Mouse (Mus musculus) cerebellum, adult 18-20 months (tissue): ENCODE data around the gene Myom3.
A peak's percentile ranks its signal among the peaks of the same experiment; 100 is the strongest.
"Not testable (repeated sequence)": the region's sequence is repeated elsewhere in the genome, so short reads cannot be mapped to it uniquely, and the experiment has no call there.

Experiments
- DNase-seq, 2 experiments: peaks; one replicate each; pipeline ENCODE4 v3.0.0; 2021

Myom3 gene

DNA sequence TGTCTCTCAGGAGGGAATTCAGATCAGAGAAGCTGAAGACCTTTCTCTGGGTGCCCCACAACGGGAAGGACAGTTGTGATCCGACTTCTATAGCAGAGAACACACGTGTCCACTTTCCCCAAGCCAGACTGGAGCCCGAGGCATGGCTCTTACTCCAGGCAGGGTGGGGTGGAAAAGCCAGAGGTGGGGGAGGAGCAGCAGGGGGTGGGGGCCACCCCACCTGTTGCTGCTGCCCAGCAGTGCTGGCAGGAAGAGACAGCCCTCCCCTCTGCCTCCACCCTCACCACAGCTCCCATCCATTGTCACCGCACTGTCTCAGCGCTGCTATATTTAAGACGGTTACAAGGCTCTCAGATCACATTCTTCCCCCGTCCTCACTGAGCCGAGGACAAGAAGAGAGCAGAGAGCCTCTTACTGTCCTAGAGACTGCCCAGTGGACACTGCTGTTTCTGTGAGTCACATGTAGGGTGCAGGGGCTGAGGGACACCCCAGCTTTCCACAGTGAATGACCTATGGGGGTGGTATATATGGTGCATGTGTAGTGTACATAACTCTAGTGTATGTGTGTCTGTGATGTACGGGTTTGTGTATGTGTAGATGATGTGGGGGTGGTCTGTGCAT lies at the start of gene Myom3:
Gene Myom3, plus strand, starts transcription at position 360 of the 621 bp plus-strand sequence.
- no peak for DNase-seq

DNA sequence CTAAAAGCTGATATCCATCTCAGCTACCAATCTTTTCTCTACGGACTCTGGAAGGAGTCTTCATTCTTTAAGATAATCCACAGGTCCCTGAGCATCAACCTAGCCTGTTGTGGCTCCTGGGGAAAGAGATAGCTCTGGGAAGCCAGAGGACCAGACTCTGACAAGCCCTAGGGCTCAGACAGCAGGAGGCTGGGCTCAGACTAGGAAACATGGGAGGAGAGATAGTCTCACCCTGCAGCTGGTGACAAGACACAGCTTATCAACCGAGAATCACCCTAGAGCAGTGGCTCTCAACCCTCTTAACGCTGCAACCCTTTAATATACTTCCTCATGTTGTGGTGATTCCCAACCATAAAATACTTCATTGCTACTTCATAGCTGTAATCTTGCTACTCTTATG lies 49.1 kb upstream of the Myom3 start:
- no peak for DNase-seq

DNA sequence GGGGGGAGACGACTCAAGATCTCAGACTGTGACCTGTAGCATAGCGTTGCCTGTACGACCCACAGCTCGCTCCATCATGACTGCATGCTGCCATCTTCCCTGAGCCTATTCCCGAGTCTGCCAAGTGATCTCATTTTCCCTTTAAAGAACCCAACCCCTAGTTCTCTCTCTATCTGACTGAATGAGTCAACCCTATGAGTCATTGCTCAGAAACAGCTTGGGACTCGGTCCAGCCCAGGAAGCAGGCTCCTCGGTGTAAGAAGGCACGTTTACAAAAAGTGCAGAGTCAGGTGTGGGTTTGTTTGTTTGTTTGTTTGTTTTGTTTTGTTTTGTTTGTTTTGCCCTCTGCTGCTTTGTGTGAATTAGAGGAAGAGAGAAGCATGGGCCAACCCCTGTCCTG lies 44.7 kb upstream of the Myom3 start:
- peak in 1 of 2 experiments; percentile 7 for DNase-seq

- not testable (repeated sequence) for DNase-seq
Measured at GRCm38 (mm10) chr4:135716438-135716837, 43.1 kb upstream of the Myom3 start.

DNA sequence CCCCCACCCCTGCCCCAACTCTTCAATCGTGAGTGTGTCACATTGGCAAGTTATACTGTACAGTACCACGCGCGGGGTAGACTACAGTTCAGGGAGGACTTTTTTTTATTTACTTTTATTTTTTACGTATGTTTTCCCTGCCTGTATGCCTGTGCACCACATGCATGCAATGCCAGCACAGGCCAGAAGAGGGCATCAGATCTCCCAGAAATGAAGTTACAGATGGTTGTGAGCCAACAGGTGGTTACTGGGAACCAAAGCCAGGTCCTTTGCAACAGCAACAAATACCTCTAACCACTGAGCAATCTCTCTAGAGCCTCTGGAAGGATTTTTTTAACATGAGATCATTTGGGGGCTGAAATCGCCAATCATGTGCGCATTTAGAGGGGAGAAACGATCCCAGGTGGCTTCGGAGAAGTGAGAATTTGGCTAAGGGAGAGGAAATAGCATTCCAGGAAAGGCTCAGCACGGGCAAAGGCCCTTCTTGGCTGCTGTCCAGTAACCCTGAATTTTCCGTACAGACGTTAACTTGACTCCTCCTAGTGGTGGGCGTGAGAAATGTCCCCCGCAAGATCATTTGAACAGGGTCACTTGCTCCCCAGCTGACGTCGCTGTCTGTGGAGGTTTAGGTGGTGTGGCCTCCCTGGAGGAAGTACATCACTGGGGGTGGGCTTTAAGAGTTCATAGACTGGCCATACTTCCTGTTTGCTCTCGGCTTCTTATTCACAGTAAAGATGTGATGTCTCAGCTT lies 36.8 kb upstream of the Myom3 start:
- no peak for DNase-seq

- peak in 1 of 2 experiments; percentile 14 for DNase-seq
Measured at GRCm38 (mm10) chr4:135726416-135726815, 33.1 kb upstream of the Myom3 start.

GRCm38 (mm10) chr4:135727817-135728216 lies 31.7 kb upstream of the Myom3 start, which contains the start of gene Il22ra1:
Il22ra1 (plus strand) TSS chr4:135728172.
- DNase-seq: no peak

DNA sequence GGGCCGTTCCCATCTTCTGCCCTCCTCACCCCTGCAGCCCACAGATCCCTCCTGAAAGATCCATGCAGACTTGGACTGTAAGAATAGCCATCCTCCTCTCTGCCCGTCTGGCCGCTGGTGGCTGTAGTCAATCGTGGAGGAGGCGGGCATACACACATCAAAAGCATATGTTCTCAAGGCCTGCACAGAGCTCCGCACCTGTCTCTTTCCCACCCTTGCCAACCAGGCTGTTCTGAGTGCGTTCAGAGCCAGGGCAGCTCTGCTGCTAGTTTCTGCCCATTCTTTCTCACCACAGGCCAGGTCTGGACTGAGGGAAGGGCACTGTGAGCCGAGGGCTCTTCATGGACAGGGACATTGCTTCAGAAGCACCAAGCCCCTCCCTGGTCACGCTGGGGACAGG lies 29.3 kb upstream of the Myom3 start:
- DNase-seq: peak; percentile 43 to 45

GRCm38 (mm10) chr4:135730951-135731350 lies 28.6 kb upstream of the Myom3 start:
- DNase-seq: no peak

DNA sequence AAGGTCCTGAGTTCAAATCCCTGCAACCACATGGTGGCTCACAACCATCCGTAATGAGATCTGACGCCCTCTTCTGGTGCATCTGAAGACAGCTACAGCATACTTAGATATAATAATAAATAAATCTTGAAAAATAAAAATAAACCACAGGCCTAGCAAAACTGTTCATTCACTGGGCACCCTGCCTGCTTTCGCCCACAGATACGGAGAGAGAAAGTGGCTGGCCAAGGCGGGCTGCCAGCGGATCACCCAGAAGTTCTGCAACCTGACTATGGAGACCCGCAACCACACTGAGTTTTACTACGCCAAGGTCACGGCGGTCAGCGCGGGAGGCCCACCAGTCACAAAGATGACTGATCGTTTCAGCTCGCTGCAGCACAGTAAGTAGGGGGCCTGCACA lies 25.6 kb upstream of the Myom3 start:
- DNase-seq: no peak

GRCm38 (mm10) chr4:135736903-135737302 lies 22.6 kb upstream of the Myom3 start:
- DNase-seq: no peak

DNA sequence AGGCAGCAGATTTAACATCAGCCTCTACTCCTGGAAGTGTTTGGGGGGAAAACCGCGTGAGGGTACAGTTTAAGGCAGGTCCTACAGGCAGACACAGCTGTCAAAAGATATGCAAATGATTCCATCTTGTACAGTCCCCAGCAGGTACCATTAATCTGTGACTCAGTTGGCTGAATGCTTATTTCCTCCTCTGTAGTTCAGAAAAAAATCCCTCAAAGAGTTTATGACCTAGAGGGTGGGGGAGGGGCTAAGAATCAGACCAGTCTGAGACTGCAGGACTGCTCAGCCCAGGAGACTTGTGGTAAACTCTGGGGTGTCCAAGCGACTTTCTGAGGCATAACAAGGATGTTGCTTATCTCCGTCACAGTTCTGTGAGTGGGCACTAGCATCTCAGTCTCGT lies 21.3 kb upstream of the Myom3 start:
- no peak for DNase-seq

DNA sequence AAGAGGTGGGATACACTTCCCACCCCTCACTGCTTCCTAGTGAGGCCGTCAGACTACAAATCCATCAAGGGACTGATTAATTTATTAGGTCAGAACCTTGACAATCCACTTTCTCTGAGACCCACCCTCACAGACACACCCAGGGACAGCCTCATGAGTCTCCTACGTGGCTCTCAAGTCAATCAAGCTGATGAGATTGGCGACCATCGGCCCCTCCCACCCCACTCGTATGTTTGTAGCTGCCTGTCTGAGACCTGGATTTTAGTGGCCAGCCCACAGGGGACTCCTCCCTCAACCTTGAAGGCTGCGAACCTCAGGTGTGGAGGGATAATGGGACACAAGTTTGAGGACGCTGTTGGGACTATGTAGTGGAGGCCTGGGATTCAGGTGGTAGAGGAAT lies 20.4 kb upstream of the Myom3 start:
- no peak for DNase-seq

DNA sequence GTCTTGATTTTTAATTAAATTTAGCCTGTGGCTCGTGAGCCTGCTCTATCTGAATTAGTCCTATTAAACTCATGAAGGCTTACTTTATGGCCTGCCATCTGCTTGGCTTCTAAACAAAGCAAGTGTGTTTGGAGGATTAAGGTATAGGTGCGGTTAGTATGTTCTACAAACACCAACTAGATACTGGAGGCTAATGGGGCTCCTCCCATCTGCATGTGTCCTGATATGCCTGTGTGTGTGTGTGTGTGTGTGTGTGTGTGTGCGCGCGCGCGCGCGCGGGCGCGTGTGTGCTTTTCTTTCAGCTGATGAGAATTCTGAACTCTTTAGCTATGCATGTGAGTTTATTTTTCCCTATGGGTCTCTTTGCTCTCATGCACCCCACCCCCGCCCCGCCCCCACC lies 19.8 kb upstream of the Myom3 start:
- DNase-seq: no peak

DNA sequence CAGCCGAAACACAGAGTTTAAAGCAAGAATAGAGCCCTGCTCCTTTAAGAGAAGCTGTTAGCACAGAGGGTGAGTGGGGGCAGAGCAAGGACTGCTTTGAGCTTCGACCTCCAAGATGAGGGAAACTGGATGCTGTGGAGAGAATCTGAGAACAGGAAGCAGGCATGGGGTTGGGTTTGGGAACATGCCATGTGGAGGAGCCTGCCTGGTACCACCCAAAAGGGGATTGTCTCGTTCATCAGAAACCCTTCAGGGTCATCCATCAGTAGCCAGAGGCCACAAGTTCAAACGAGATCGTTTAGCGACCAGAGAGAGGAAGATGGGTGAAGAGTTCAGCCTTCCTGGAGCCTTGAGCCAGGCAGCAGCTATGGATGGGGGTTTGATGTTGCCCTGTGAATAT lies 16.0 kb upstream of the Myom3 start:
- DNase-seq: no peak

- no peak for DNase-seq
Measured at GRCm38 (mm10) chr4:135744726-135745448, 14.6 kb upstream of the Myom3 start.

GRCm38 (mm10) chr4:135745613-135746012 lies 13.9 kb upstream of the Myom3 start:
- no peak for DNase-seq

GRCm38 (mm10) chr4:135750896-135751295 lies 8.6 kb upstream of the Myom3 start:
- no peak for DNase-seq

DNA sequence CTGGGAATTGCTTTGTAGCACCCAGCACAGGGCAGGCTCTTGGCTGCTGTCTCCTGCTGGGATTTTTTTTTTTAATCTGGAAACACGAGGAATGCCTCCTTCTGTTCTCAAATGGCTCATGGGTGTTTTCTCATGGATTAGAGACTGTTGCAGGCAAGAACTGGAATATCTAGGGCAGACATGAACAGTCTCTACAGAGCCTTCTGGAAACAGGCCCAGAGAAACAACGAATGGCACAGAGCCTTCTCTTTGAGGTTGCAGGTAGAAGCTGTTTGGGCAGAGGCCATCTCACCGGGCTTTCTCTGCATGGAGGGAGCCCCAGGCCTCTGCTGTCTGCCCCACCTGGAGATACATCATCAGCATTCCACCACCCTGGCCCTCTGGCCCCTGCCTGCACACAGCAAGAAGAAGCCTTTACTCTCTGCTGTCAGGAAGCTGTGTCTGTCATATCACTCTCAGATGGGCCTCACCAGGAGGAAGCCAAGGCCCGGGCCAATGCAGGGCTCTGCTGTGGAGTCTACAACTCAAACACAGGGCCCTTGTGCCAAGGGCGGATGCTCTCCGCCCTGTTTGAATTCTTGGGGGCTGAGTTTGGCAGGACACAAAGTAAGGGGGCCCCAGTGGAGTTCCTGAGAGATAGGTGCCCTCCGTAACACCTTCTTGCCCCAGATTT lies 7.3 kb upstream of the Myom3 start:
- no peak for DNase-seq

DNA sequence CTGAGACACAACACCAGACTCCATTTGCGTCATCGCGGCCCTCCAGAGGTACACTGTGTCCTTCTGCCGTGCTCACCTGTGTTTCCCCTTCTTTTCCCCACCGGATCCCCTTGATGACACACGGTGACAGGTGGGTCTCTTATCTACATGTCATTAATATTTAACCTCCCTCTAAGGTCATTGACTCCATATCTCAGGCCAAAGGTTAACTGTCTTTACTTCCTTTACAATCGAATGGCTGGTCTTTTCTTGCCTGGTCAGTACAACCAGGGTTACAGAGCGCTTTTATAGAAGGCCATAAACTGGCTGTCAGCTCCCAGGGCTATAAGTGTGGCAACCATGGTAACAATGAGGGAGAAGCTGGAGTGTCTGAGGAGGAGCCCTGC lies 6.7 kb upstream of the Myom3 start:
- no peak for DNase-seq

DNA sequence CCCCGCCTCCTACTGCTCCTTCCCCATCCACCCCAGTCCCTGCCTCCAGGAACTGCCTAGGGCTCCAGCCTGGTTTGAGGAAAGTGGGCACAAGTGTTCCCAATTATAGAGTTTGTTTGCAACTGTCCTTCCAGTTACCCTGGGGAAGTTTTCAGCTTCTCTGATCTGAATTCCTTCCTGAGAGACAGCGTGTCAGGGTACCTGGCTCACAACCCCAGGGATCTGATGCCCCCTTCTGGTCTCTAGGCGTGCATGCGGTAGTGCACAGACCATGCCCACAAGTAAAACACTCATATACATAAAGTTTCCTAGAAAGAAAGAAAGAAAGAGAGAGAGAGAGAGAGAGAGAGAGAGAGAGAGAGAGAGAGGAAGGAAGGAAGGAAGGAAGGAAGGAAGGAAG lies 1.2 kb upstream of the Myom3 start:
- DNase-seq: no peak

DNA sequence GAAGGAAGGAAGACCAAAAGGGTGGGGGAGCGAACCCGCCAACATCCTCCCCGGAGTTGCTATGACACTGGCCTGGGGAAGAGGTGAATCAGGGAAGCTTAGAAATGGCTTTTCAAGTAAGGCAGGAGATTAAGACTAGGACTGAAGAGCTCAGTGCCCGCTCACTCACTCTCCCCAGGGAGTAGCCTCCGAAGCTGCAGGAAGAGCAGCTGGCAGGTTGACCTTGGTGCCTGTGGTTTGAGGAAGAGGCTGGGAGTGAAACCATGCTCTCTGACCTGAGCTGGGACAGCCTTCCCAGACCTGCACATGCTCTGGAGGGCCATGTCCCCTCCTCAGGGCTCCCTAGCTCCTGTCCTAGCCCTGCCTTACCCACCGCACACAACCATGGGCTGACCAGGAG lies 690 bp upstream of the Myom3 start:
- DNase-seq: no peak

GRCm38 (mm10) chr4:135761048-135761447 lies 1.5 kb downstream of the Myom3 start:
- DNase-seq: no peak
